Comparison of ENCODE assay signal across 8 mouse cellular contexts in the genomic region with DNA sequence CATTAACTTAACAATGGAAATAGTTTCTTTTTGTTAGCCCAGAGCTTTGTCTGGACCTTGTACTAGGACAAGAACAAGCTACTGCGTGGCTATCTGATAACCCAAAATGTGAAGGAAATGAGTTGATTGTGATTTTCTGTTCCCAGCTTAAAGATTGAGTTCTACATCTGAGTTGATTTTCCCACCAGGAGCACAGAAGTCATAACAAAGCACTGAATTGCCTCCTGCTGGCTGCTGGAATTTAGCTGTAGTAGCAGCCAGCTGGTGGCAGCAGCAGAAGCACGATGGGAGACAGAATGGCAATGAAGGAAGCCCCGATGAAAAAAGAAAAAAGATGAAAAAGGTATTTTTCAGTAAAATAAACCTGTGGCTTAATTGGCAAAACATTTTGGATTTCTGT. TPM values are rescaled to one million over a fixed set of nuclear protein-coding genes. Genes with fewer than 3 reads are reported as not detected.
DNase-seq lines count a peak whose midpoint lies in the region; TF ChIP-seq lines count a peak whose summit lies in the region.

No protein-coding gene starts in this region.

- H3K27ac ChIP-seq in layer of hippocampus, adult 2 months = peak overlapping the region; percentile 18; the same call in 1 of the 2 replicates

- H3K4me3 ChIP-seq in layer of hippocampus, adult 2 months = no peak overlapping the region

- DNase-seq in adrenal gland, postnatal 10 days = peak; percentile 39
- no peak for DNase-seq in adrenal gland, postnatal 4 days (ENCODE audit: low spot score in 2 of 2)
- DNase-seq in layer of hippocampus, adult 2 months (ENCODE audit: low spot score in 2 of 2) = no peak
- no peak for DNase-seq in layer of hippocampus, postnatal 25 days (ENCODE audit: extremely low spot score in 1 of 2, low spot score in 1 of 2)
- DNase-seq in cerebellum, adult 9-10 months = peak; percentile 60
- peak; percentile 16 to 45 for DNase-seq in kidney, postnatal 4 days
- no peak for DNase-seq in spleen, postnatal 10 days (ENCODE audit: low spot score in 2 of 2)
- no peak for DNase-seq in spleen, postnatal 4 days (ENCODE audit: low spot score in 2 of 2)

- peak; percentile 75 for TF ChIP-seq CTCF in layer of hippocampus, adult 2 months (conservative IDR thresholded peaks at IDR 0.05)

RNA-seq across cellular contexts. Expression of gene Mbtps2, which starts 2.9 kb away (rescaled TPM):
- total RNA-seq in adrenal gland, postnatal 10 days (2021) = 10 to 100 TPM; 22.0 to 22.9 TPM
- total RNA-seq in adrenal gland, postnatal 4 days (2021) = 10 to 100 TPM; 29.5 to 35.1 TPM
- 10 to 100 TPM; 34.0 to 34.1 TPM for total RNA-seq in layer of hippocampus, adult 2 months (2021)
- 10 to 100 TPM; 27.2 to 32.2 TPM for total RNA-seq in layer of hippocampus, postnatal 25 days (2021)

RNA-seq across cellular contexts. Expression of gene Yy2, which starts 32.7 kb away (rescaled TPM):
- total RNA-seq in adrenal gland, postnatal 10 days (2021) = 1 to 10 TPM in 1 of 2 experiments, not detected in 1; 1.5 TPM
- 1 to 10 TPM; 1.5 to 2.8 TPM for total RNA-seq in adrenal gland, postnatal 4 days (2021)
- under 1 TPM in 1 of 2 experiments, not detected in 1; 0.93 TPM for total RNA-seq in layer of hippocampus, adult 2 months (2021)
- total RNA-seq in layer of hippocampus, postnatal 25 days (2021) = 1 to 10 TPM in 1 of 2 experiments, not detected in 1; 1.2 TPM

Comparison
In these comparisons a context has a peak if more than half of its experiments do, and no peak if none do; other contexts are left out.
1. DNase-seq: peak in adrenal gland, postnatal 10 days (single experiment), cerebellum, adult 9-10 months (single experiment) and kidney, postnatal 4 days (2 of 2); none in adrenal gland, postnatal 4 days (0 of 2), layer of hippocampus, adult 2 months (0 of 2), layer of hippocampus, postnatal 25 days (0 of 2), spleen, postnatal 10 days (0 of 2) and spleen, postnatal 4 days (0 of 2).